Mouse (Mus musculus) forebrain, postnatal 0 days (tissue): Measurements from ENCODE around the gene Myh7b. TPM values are rescaled to one million over a fixed set of nuclear protein-coding genes. Genes with fewer than 3 reads are reported as not detected.

ENCODE experiments used
- ATAC-seq: fragments of 200-750 bp; cut with Nextera tagmentation; 2 replicates; pipeline ENCODE4 v1.8.0; 2017; ENCODE audit warnings: mild to moderate bottlenecking, moderate library complexity
- DNase-seq: peaks from one replicate; pipeline ENCODE4 v3.0.0-alpha.2; 2015
- H3K27ac ChIP-seq: fragments of 300-500 bp; sonication (generic); 2 replicates; pipeline ENCODE4 v1.5.1; 2014; ENCODE audit warnings: low read depth, mild to moderate bottlenecking, antibody characterized with exemption, low read length, moderate library complexity, mixed read lengths
- H3K27me3 ChIP-seq: fragments of 300-500 bp; sonication (generic); 2 replicates; pipeline ENCODE4 v1.6.1; 2014; ENCODE audit warnings: mild to moderate bottlenecking, low read length, mixed read lengths; ENCODE audit not compliant: insufficient read depth
- H3K36me3 ChIP-seq: fragments of 300-500 bp; sonication (generic); 2 replicates; pipeline ENCODE4 v1.6.1; 2014; ENCODE audit warnings: mild to moderate bottlenecking, moderate library complexity; ENCODE audit not compliant: insufficient read depth
- H3K4me1 ChIP-seq: fragments of 300-500 bp; sonication (generic); 2 replicates; pipeline ENCODE4 v1.6.1; 2014; ENCODE audit warnings: antibody characterized with exemption; ENCODE audit not compliant: insufficient read depth
- H3K4me2 ChIP-seq: fragments of 300-500 bp; sonication (generic); 2 replicates; pipeline ENCODE4 v1.6.1; 2014; ENCODE audit warnings: low read depth, mild to moderate bottlenecking, moderate library complexity
- H3K4me3 ChIP-seq: fragments of 300-500 bp; sonication (generic); 2 replicates; pipeline ENCODE4 v1.5.1; 2014; ENCODE audit warnings: low read depth, low read length, mixed read lengths
- H3K9ac ChIP-seq: fragments of 300-500 bp; sonication (generic); 2 replicates; pipeline ENCODE4 v1.6.1; 2014; ENCODE audit warnings: mild to moderate bottlenecking
- H3K9me3 ChIP-seq: fragments of 300-500 bp; sonication (generic); 2 replicates; pipeline ENCODE4 v1.6.1; 2016; ENCODE audit warnings: low read length
- CTCF ChIP-seq: sonication (generic); IDR thresholded peaks from 2 replicates; pipeline ENCODE4 v1.5.1; 2016; ENCODE audit warnings: antibody characterized with exemption, control low read depth, low read depth
- WGBS: fragments of 180-500 bp; shearing (Covaris S2); extraction: QIAGEN DNeasy Blood & Tissue Kit; methylation state at CpG from one replicate; pipeline ENCODE4 v1.1.7; 2014; 5-methylcytosine and 5-hydroxymethylcytosine counted together
- polyA plus RNA-seq: library from polyadenylated mRNA; unstranded; fragments of >200 nt; fragmentation: Nextera tagmentation; extraction: Ambion mirVana; gene quantifications from 2 replicates; pipeline ENCODE4 v1.2.1, GENCODE M21; 2015
- total RNA-seq: library from RNA; depleted of rRNA; stranded (reverse); fragments of >200 nt; gene quantifications from 2 replicates; pipeline ENCODE4 v1.2.3, GENCODE M21; 2014; rRNA removed

Gene Myh7b
- total RNA-seq (0.29 and 1.0 TPM in 2 replicates), polyA plus RNA-seq (1.3 and 2.0 TPM in 2 replicates)

GRCm38 (mm10) chr2:155610978-155611377 is at the start of gene Myh7b:
TSS of gene Myh7b (plus strand) at chr2:155611212.
- WGBS = 41% methylated on average over 4 of the region's 4 CpGs

DNA sequence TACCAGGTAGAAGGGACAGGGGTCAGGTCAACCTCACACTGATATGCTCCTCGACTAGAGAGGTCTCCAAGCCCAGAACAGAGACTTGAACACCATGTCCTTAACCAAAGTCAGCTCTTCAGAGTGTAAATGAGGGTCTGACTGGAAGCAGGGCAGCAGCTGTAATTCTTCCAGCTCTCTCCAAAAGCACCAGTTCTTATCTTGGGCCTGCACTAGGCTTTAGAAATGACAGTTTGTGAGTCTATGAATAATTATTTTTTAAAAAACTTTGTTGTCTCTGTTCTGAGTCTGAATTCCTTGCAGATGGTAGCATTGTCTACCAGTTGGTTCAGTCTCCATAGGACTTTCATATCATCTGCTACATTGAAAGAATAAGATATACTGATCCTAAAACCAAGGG is 48.8 kb upstream of the Myh7b start:
- H3K4me1 ChIP-seq = no peaks in the 10 kb centered on the region
- H3K4me3 ChIP-seq = no peak overlapping the region
- 62% methylated on average over 1 of the region's 1 CpGs for WGBS
- no peaks in the 10 kb centered on the region for H3K27me3 ChIP-seq
- peaks cover 11% of the 10 kb centered on the region for H3K36me3 ChIP-seq
- H3K27ac ChIP-seq = no peak overlapping the region
- H3K9me3 ChIP-seq = no peaks in the 10 kb centered on the region
- no peak overlapping the region for H3K4me2 ChIP-seq
- H3K9ac ChIP-seq = no peak overlapping the region
- no peak for ATAC-seq
- DNase-seq = no peak
- TF ChIP-seq CTCF = no peak

More at GRCm38 (mm10) chr2:155610978-155611377, at the start of gene Myh7b:
- no peak for ATAC-seq
- Histone ChIP-seq H3K4me1 (no peaks in the 10 kb centered on the region), H3K27me3 (no peaks in the 10 kb centered on the region), H3K9ac (no peak within 1 kb of the TSS), H3K27ac (no peak within 1 kb of the TSS), H3K9me3 (no peaks in the 10 kb centered on the region), H3K36me3 (no peaks in the 10 kb centered on the region), H3K4me2 (no peak within 1 kb of the TSS), H3K4me3 (no peak within 1 kb of the TSS)
- no peak for DNase-seq
- TF ChIP-seq CTCF = no peak

GRCm38 (mm10) chr2:155562934-155563333 is 48.1 kb upstream of the Myh7b start:
- Histone ChIP-seq H3K4me2 (no peak overlapping the region), H3K4me1 (no peaks in the 10 kb centered on the region), H3K9ac (no peak overlapping the region), H3K4me3 (no peak overlapping the region), H3K27me3 (no peaks in the 10 kb centered on the region), H3K36me3 (peaks cover 11% of the 10 kb centered on the region), H3K27ac (no peak overlapping the region), H3K9me3 (no peaks in the 10 kb centered on the region)
- ATAC-seq (no peak), DNase-seq (no peak)
- TF ChIP-seq CTCF = no peak
- WGBS = 88% methylated on average over 4 of the region's 4 CpGs

GRCm38 (mm10) chr2:155567751-155568150 is 43.3 kb upstream of the Myh7b start:
- Histone ChIP-seq H3K4me2 (no peak overlapping the region), H3K4me3 (no peak overlapping the region), H3K27ac (no peak overlapping the region), H3K4me1 (no peaks in the 10 kb centered on the region), H3K9ac (no peak overlapping the region), H3K9me3 (no peaks in the 10 kb centered on the region), H3K27me3 (no peaks in the 10 kb centered on the region), H3K36me3 (peaks cover 3% of the 10 kb centered on the region)
- TF ChIP-seq CTCF = no peak
- DNase-seq (no peak), ATAC-seq (no peak)
- 81% methylated on average over 5 of the region's 5 CpGs for WGBS

DNA sequence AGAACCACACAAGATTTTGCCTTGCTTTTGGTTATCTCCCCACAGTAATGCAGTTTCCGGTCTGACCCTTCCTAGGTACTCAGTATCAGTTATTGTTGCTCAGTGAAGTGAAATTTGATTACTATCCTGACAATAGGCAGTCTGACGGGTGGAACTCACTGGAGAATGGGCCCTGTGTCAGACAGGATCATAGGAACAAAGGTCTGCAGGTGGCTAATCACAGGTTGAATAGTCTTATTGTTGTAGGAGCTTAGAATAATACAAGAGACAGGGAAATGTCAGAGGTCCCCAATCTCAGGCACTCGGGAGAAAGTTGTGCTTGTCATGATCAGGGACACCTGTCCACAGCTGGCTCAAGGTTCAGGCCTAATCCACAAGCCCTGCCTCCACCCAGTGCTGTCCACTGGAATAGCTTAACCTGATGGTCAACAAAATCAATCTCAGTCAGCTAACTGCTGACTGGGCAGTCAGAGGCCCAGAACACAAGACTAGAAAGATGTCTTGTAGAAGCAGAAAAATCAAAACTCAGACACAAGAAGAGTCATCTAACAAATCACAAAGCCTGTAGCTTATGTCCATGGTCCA is 41.7 kb upstream of the Myh7b start:
- Histone ChIP-seq H3K9ac (no peak overlapping the region), H3K4me1 (no peaks in the 10 kb centered on the region), H3K4me2 (no peak overlapping the region), H3K36me3 (no peaks in the 10 kb centered on the region; the same call in 1 of the 2 replicates), H3K27ac (no peak overlapping the region), H3K27me3 (no peaks in the 10 kb centered on the region), H3K9me3 (no peaks in the 10 kb centered on the region), H3K4me3 (no peak overlapping the region)
- ATAC-seq (no peak), DNase-seq (no peak)
- 13% methylated on average over 3 of the region's 3 CpGs for WGBS
- no peak for TF ChIP-seq CTCF

DNA sequence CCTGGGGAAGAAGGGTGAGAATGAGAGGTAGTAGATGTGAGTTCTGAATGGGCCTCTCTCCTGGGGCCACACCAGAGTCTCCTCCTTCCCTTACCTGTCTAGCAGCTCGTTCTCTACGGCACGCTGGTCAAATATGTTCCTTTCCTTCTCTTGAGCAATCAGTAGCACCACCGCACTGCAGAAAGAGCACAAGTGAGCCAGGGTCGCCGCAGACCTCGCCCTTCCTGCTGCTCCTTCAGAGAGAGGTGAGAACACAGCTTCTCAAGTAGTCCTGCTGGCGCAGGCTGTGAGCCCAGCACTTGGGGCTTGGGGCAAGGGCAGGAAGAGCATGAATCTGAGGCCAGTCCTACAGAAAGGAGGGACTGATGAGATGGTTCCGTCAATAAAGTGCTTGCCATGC is 38.0 kb upstream of the Myh7b start:
- no peak overlapping the region for H3K9ac ChIP-seq
- no peaks in the 10 kb centered on the region for H3K36me3 ChIP-seq
- no peak overlapping the region for H3K27ac ChIP-seq
- no peak for DNase-seq
- TF ChIP-seq CTCF = no peak
- ATAC-seq = no peak
- H3K4me2 ChIP-seq = no peak overlapping the region
- no peak overlapping the region for H3K4me3 ChIP-seq
- H3K27me3 ChIP-seq = no peaks in the 10 kb centered on the region
- no peaks in the 10 kb centered on the region for H3K9me3 ChIP-seq
- 95% methylated on average over 9 of the region's 9 CpGs for WGBS
- H3K4me1 ChIP-seq = no peaks in the 10 kb centered on the region

DNA sequence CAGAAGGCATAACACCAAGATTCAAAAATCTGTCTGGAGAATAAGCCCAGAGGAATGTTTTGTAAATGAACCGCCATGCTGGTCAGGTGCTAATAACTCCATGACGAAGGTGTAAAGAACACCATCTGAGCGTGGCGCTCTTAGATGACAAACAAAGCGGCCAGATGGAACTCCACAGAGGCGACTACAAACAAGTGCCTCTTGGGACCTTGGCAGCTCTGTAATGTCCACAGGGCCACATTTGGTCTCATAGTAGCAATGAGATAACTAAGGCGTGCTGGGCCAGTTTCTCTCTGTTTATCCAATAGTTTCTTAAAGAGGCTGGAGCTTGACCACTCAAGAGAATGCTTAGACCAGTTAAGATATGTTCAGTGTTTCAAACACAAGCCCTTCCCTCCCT is 37.0 kb upstream of the Myh7b start:
- no peak for TF ChIP-seq CTCF
- no peak for ATAC-seq
- Histone ChIP-seq H3K9ac (no peak overlapping the region), H3K9me3 (no peaks in the 10 kb centered on the region), H3K27ac (no peak overlapping the region), H3K36me3 (no peaks in the 10 kb centered on the region), H3K4me3 (no peak overlapping the region), H3K4me1 (no peaks in the 10 kb centered on the region), H3K4me2 (no peak overlapping the region), H3K27me3 (no peaks in the 10 kb centered on the region)
- 85% methylated on average over 7 of the region's 7 CpGs for WGBS
- no peak for DNase-seq
